Mouse (Mus musculus) left cerebral cortex, postnatal 36 days (tissue): ENCODE data around the gene Mvk. TPM values are rescaled to one million over a fixed set of nuclear protein-coding genes. Genes with fewer than 3 reads are reported as not detected.

Experiments used
- DNase-seq, 2 experiments: peaks; one replicate each; pipeline ENCODE4 v3.0.0; 2021 to 2022; ENCODE audit warnings: low spot score in 2 of 2, mixed read lengths in 1 of 2
- intact Hi-C: fragments of 180-260 bp; cut with DNase I; formaldehyde crosslinking; loops from one replicate; pipeline ENCODE4 v1.15.1; 2025
- total RNA-seq, 2 experiments: library from RNA; stranded (reverse); gene quantifications; 2 replicates each; pipeline ENCODE4 v1.2.3; 2021

Gene Mvk
- 10 to 100 TPM; 23.8 to 30.0 TPM for total RNA-seq

DNA sequence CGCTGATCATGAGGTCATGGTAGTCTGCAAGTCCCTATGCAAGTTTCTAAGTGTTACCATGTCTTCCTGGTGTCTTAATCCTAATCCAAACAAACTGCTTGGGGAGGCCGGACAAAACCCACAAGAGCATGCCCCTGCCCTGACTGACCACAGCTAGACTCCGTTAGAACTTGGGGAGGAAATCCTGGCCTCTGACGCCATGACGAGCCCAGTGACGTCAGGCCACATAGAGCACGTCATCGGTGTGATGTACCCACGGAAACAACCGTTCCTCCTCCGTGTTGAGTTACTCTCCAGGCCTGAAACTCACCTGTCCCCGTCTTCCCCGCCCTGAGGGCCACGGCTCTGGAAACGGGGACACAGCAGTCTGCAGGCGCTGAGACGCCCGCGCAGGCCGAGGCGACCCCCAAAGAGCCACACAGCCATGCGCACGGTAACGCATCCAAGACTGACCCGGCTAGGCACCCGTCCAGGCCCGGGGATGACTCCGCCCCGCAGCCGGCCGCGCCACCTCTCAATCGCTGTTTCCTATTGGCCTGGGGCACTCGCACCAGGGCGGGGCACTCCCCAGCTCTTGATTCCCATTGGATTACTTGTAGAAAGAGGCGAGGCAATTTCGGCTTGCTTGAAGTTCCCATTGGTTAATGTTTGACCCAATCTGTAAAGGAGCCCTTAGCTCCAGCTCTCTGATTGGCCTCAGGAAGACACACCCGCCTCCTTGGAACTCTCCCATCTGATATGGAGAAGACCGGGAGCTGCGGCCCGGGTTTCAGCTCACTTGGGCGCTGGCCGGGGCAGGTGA lies at the start of gene Mvk, which contains the start of gene Mmab:
Gene Mvk, plus strand, starts transcription at position 704 of the 802 bp plus-strand sequence.
Gene Mmab, minus strand, starts transcription at position 495 of the 802 bp plus-strand sequence.
- intact Hi-C loops, result no loop called here
- peak; percentile 98 to 99 for DNase-seq

GRCm38 (mm10) chr5:114406592-114406991 lies 37.5 kb upstream of the Mvk start:
- intact Hi-C loops, result no loop called here
- no peak for DNase-seq

- intact Hi-C loops, result no loop called here
- DNase-seq, result no peak
Observed at GRCm38 (mm10) chr5:114407269-114407668, 36.8 kb upstream of the Mvk start.

DNA sequence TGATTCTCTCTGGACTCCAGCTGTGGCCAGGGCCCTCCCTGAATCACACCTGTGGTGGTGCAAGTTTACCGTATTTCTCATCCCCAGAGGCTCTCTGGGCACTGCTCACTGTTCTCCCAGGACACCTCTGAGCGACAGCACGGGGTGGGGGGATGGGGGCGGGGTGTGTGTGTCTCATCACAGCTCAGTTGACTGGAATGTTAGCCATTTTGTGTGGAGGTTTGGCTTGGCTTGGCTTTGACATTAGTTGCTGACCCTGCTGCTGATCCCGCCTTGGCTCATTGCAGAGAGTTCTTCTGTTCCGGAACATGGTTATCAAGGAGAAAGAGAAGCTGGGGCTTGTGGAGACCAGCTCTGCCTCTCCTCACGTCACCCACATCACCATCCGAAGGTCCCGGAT lies 36.3 kb upstream of the Mvk start:
- intact Hi-C loops, result no loop called here

GRCm38 (mm10) chr5:114408846-114409245 lies 35.2 kb upstream of the Mvk start:
- no peak for DNase-seq
- intact Hi-C loops, result no loop called here

More for the DNA sequence above, 36.3 kb upstream of the Mvk start:
- no peak for DNase-seq

GRCm38 (mm10) chr5:114410429-114410828 lies 33.6 kb upstream of the Mvk start:
- intact Hi-C loops, result no loop called here
- no peak for DNase-seq

DNA sequence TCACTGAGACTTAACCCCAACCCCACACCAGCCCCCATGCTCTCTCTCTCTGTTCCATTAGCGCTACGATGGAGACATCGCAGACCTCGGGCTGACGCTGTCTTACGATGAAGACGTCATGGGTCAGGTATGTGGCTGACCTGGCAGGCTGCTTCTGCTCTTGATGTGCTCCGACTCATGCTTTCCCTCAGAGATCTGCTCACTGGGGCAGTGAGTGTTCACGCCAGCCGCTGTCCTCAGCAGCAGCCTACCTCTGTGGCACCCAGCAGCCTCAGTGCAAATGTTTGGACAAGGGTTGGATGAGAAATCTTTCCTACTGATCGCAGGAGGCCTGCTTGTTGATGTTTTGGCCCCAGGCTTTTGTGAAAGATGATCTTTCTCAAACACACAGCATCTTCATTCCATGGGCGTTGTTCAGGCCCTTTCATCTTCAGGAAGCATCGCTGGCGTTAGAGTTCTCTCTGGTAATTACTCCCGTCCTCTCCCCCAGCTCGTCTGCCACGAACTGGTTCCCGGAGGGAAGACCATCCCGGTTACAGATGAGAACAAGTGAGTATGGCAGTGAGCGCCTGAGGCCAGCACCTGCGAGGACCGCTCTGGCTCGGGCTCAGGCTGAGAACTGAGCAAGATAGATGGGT lies 31.6 kb upstream of the Mvk start:
- intact Hi-C loops, result no loop called here
- no peak for DNase-seq

DNA sequence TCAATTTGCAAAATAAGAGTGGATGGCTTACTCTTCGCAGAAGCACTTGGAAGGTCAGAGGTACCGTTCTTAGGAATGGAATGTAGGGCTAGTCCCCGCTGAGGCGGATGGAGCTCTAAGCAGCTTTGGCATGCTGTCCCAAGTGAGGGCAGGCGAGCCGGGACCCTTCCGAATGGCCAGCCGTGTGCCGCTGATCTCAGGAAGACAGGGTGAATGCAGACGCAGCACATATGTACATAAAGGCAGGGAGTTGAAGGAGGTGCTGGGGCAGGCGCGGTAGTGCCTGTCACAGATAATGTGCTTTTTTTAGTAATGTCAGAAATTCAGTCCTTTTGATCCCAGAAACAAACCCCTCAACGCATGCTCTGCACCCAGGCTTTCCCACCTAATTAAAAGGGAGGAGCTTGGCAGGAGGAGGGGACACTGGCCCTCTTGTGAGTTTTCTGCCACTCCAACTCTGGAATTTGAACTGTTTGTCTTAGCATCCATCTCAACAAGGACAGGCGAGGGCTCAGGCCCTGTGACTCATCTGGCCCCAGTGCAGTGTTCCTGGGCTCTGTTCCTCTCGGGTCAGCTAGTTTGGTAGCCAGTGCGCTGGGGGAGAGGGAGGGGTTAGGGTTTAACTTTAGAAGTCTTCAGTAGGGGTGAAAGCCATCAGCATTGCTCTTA lies 30.9 kb upstream of the Mvk start:
- intact Hi-C loops, result no loop called here
- DNase-seq, result no peak

- intact Hi-C loops, result no loop called here
- DNase-seq, result no peak
Observed at GRCm38 (mm10) chr5:114415606-114416005, 28.5 kb upstream of the Mvk start.

GRCm38 (mm10) chr5:114416855-114417254 lies 27.2 kb upstream of the Mvk start:
- DNase-seq, result no peak
- intact Hi-C loops, result no loop called here

DNA sequence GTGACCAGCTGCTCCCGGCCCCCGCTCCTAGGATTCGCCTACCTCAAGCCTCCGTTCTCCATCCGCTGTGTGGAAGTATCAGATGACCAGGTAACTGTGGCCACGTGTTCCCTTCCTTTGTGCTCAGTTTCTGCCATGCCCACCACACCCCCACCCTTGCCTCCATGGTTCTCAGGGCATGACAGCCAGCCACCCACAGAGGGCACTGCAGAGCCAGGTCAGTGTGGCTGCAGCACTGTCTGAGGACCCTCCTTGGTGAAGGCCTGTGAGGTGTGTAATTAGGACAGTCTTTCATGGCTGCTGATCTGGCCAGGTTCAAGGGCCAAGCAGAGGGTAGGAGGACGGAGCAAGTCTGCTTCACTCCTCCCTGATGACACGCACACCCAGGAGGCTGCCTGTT lies 25.5 kb upstream of the Mvk start:
- DNase-seq, result no peak
- intact Hi-C loops, result no loop called here

- intact Hi-C loops, result no loop called here
- DNase-seq, result no peak
Observed at GRCm38 (mm10) chr5:114421561-114422298, 22.3 kb upstream of the Mvk start.

DNA sequence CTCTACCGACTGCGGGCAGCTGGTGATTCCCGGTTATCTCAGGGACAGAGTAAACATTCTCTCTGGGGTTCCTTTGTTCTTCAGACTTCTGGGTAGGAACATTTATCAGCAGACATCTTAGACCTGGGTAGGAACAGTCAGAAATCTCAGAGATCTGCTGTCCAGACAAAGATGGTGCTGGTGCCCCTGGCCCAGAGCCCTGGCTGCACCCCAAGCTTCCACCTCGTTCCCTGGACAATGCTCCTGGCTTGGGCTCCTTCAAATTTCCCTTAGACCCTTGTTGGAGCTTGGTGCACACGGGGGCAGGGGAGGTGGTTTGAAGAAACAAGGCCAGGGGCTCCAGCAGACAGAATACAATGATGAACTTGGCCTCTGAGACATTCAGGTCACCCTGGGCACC lies 21.5 kb upstream of the Mvk start:
- intact Hi-C loops, result no loop called here
- no peak for DNase-seq

GRCm38 (mm10) chr5:114423961-114424360 lies 20.1 kb upstream of the Mvk start:
- intact Hi-C loops, result no loop called here
- DNase-seq, result no peak

DNA sequence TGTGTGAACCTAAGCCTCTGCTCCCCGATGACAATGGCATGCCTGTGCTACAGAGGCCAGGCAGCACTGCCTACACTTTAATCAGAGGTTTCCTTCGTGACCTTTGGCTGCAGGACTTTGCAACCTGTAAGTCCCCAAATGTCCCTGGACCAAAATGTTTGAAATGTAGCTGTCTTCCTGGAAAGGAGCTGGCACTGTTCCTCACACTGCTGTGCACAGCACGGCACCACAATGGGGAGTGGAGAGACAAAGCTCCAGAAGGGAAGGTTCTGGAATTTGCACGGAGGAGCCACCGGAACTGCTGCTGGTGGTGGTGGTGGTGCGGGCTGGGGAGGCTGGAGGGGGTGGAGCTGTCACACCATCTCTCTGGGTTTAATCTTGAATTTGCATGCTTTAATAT lies 17.3 kb upstream of the Mvk start:
- no peak for DNase-seq
- intact Hi-C loops, result no loop called here

- intact Hi-C loops, result no loop called here
- no peak for DNase-seq
Observed at GRCm38 (mm10) chr5:114428621-114429020, 15.4 kb upstream of the Mvk start.

DNA sequence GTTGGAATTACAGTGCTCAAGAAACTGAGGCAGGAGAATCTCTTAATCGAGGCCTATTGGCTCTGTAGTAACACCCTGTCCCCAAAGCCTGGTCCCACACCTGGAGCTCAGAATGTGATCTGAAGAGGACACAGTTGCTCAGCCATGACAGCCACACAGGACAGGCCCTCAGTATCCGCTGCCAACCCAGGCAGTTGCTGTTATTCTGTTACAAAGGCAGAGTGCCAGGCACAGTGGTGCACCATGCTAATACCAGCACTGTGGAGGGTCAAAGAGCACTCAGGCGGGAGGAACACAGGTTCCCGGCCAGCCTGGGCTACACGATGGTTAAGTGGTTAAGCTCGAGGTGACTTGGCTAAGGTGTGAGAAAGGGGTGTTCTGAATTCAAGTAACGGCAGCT lies 14.3 kb upstream of the Mvk start:
- DNase-seq, result no peak
- intact Hi-C loops, result no loop called here

- no peak for DNase-seq
- intact Hi-C loops, result no loop called here
Observed at GRCm38 (mm10) chr5:114434359-114434758, 9.7 kb upstream of the Mvk start.

GRCm38 (mm10) chr5:114435588-114435987 lies 8.5 kb upstream of the Mvk start:
- DNase-seq, result no peak
- intact Hi-C loops, result no loop called here

GRCm38 (mm10) chr5:114444368-114444692 lies 261 bp downstream of the Mvk start:
- no peak for DNase-seq
- intact Hi-C loops, result no loop called here
